Mouse (Mus musculus) c-Kit-negative CD71-positive TER-119-positive erythroid progenitor cells, embryonic 14.5 days (primary cell): ENCODE measurements around the gene Neurl1b.

Source experiments
- DNase-seq: peaks from one replicate; pipeline ENCODE4 v3.0.0-alpha.2; 2013; ENCODE audit warnings: low read depth, low spot score

The Neurl1b gene

GRCm38 (mm10) chr17:26414523-26415354 lies at the start of gene Neurl1b:
Neurl1b (plus strand) TSS chr17:26414829.
- DNase-seq = peak; percentile 15

DNA sequence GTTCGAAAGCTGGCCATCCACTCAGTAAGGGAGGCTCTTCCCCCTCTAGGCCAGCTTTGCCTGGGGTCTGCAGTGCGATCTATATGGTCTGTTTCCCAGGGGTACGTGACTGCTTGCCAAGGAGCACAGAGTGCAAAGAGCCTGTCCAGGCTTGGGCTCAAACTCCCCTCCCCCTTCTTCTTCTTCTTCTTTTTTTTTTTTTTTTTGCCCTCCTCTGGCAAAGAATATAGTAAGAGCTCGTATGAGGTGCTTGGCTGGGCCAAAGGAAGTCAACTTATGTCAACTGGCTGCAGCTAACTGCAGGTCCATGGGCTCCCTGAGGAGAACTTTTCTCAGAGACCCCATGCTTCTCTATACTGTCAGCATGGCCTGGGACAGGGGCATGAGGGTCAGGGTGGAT lies 47.8 kb upstream of the Neurl1b start:
- DNase-seq = no peak

DNA sequence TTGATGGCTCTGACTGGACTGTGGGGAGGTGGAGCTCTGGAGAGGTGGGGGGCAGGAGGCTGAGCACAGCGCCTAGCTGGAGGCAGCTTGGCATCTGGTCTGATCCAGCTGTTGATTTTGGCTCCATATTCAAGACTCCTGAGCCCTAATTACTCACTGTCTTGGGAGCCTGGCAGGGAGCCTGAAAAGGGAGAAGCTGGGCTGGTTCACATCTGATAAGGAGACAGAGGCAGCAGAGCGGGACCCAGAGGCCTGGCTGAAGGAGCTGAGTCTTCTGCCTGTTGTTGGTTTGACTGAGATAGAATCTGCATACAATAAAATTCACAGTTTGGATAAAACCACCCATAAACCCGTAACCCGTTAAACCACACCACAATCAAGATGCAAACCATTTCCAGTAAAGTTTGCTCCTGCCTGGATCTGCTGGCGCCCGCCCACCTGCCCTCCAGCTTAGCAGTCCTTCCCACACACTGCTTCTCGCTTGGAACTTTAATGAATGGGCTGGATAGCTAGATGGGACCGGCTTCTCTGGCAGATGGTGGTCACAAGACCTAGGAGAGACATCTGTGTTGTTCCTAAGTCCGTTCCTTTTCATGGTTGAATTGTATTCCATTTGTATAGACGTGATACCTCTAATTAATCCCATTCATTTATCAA lies 46.2 kb upstream of the Neurl1b start:
- DNase-seq = no peak

- no peak for DNase-seq
These were observed 43.9 kb upstream of the Neurl1b start for GRCm38 (mm10) chr17:26370521-26371245.

DNA sequence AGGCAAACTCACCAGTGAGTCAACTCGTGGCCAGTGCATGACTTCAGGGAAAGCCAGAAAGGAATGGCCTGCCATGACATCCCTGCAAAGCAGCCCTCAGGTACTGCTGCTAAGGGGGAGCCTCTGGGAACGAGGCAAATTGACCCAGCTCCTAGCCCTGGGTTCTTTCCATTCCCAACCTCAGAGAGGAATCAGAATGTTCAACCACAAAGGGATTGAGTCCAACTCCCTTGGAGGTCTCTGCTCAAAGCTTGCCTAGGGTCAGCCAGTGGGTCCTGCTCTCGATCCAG lies 43.4 kb upstream of the Neurl1b start:
- no peak for DNase-seq

DNA sequence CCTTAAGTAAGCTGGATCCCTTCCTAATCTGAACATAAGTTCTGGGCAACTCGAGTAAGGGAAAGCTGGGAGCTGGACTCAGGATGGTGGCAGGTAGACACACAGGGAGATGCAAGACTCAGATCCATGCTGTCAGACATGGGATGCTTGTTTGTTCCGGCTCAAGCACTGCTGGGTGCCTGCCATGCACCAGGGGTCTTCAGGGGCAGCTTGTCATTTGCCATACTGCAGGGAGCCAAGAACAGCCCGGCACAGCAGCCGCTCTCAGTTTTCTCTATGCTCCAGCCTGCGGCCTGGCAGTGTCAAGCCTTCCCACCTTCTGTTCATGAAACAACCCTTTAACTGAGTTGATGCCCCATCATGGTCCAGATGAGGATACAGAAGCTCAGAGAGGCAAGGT lies 41.4 kb upstream of the Neurl1b start:
- no peak for DNase-seq

DNA sequence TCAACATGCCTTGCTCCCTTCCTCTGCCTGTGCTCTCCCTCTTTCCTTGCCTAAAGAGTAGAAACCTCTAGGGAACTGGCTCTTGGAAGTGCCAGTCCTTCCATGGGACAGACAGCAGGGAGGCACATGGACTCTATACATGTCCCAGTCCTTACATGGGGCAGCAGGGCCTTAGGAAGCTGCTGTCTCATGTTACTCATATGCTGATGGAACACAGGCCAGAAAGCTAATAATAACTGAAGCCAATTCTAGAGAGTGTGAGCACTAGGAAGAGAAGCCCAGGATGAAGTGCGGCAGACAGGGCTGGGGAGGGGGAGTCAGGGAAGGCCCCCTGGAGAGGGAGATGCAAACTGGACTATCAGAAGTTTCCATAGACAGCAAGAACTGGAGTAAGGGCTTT lies 38.2 kb upstream of the Neurl1b start:
- DNase-seq = no peak

GRCm38 (mm10) chr17:26376994-26377744 lies 37.5 kb upstream of the Neurl1b start:
- no peak for DNase-seq

- DNase-seq = no peak
These were observed 34.2 kb upstream of the Neurl1b start for GRCm38 (mm10) chr17:26380280-26380985.

GRCm38 (mm10) chr17:26380986-26381446 lies 33.6 kb upstream of the Neurl1b start:
- DNase-seq = no peak

DNA sequence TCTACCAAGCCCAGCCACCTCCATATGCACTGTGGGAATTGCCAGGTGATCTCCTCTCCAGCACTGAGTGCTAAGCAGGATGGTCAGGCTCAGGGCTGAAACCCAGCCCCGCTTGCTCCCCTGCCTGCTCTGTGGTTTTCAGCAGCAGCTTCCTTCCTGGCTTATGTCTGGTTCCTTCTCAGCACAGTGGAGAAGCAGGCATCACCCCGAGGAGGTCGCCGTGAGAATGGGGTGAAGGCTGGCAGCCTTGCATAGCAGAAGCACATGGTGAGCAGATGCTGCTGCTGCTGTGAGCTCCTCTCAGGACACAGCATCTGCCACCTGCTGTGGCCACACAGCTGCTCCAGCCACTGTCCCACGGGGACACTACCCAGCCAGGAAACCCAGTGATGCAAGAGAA lies 33.0 kb upstream of the Neurl1b start:
- DNase-seq = no peak

DNA sequence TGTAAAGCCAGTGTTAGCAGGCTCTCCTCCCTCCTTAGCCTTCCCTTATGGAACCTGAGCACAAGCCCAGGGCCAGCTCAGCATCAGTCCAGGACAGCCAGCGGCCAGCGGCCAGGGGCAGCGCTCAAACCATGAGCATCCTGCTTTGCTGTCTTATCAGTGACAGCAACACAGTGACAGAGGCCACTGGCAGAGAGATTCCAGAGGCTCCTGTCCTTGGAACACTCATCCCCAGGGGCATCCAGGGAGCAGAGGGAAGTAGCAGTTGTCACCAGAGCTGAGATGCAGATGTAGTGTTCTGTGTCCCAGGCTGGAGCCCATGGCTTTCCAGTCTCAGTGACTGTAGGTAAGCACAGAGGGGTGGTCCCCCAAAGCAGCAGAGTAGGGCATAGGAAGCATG lies 32.5 kb upstream of the Neurl1b start:
- no peak for DNase-seq

- no peak for DNase-seq
These were observed 31.9 kb upstream of the Neurl1b start for GRCm38 (mm10) chr17:26382687-26383086.

GRCm38 (mm10) chr17:26384111-26384510 lies 30.5 kb upstream of the Neurl1b start:
- no peak for DNase-seq

- DNase-seq = no peak
These were observed 29.1 kb upstream of the Neurl1b start for GRCm38 (mm10) chr17:26385252-26386130.

GRCm38 (mm10) chr17:26386131-26386481 lies 28.5 kb upstream of the Neurl1b start:
- no peak for DNase-seq

GRCm38 (mm10) chr17:26388106-26388505 lies 26.5 kb upstream of the Neurl1b start:
- no peak for DNase-seq

DNA sequence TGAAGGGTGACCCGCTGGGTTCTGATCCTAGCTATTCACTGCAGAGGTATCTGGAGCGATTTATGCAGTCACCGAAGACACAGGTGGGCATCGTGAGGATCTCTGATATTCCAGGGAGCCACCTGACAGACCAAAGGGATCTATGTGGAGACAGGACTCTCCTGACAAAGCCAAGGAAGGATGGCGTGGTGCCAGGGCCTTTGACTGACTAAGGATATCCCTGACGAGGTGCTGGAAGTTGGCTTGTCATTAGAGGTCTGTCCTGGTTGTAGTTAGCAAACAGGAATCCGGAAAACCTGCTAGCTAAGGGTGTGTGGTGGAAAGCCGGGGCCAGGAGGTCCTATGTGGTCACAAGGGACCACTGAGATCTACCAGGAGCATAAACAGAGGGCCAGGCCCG lies 25.4 kb upstream of the Neurl1b start:
- no peak for DNase-seq

DNA sequence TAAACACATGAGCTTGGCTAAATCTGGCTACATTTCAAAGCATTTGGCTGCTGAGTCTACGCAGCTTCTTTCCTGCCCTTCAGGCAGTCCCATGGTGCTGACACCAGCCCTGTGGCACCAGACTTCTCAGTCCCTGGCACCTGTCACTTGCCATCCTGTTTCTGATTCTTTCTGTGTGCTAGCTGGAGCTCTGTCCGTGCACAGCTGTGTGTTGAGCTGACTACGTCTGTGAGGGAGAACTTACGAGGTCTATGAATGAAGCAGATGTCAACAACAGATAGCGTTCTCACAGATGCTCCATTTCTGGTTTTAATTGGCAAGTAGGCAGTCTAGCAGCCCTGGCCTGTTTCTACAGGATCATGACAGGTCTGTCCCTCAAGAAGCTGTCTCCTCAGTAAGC lies 24.0 kb upstream of the Neurl1b start:
- no peak for DNase-seq

DNA sequence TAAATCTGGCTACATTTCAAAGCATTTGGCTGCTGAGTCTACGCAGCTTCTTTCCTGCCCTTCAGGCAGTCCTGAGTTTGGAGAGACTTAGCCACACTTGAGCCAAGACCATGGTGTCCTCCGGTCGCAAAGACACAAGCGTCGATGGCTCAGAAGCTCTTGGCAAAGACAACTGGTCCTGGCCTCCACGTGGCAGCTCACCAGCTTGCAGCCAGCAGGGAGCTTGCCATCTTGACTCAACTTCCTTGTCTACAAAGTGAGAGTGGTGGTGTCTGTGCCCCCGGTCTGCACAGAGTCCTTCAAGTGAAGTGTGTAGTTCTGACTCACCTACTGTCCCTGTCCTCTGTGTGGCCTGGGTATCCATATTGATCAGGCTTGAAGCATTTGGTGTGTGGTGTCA lies 22.3 kb upstream of the Neurl1b start:
- DNase-seq = no peak
